In the genomic region with DNA sequence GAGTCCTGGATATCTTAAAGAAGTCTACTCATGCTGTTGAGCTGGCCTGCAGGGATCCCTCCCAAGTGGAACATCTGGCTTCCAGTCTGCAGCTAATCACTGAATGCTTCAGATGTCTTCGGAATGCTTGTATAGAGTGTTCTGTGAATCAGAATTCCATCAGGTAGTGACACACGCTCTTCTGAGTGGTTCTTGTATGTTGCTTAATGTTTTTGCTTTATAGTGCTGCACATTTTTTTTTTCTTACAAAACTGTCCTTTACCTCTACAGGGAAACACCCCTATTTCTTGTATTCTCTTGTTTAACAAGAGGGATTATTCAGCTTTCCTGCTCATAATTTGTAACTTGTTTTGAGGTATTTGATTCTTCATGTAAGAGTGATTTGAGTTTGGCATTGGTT, we compare ENCODE assay signal across 23 mouse cellular contexts. TPM values are rescaled to one million over a fixed set of nuclear protein-coding genes. Genes with fewer than 3 reads are reported as not detected.
DNase-seq lines count a peak whose midpoint lies in the region; ATAC-seq and TF ChIP-seq lines count a peak whose summit lies in the region.
"Had no signal": no experiment of that assay in that cellular context is flagged by ENCODE, and none has a peak within 500 bp of the region (broad histone marks: within the 10 kb centered on the region; RNA-seq: fewer than 3 reads in every experiment).

No protein-coding gene starts in this region.

- H3K27me3 ChIP-seq in liver, postnatal 0 days (ENCODE audit: insufficient read depth, low read length): no peaks in the 10 kb centered on the region
- no peaks in the 10 kb centered on the region for H3K27me3 ChIP-seq in liver, embryonic 12.5 days (replicated peaks)
- no peaks in the 10 kb centered on the region for H3K27me3 ChIP-seq in embryonic facial prominence, embryonic 14.5 days (replicated peaks; ENCODE audit: control insufficient read depth, insufficient read depth, low read length)
- H3K27me3 ChIP-seq: forebrain, embryonic 13.5 days; heart, embryonic 12.5 days; hindbrain, embryonic 12.5 days had no signal

- no peaks in the 10 kb centered on the region for H3K9me3 ChIP-seq in liver, postnatal 0 days (ENCODE audit: low read length)
- H3K9me3 ChIP-seq in liver, embryonic 12.5 days (replicated peaks): no peaks in the 10 kb centered on the region
- H3K9me3 ChIP-seq in embryonic facial prominence, embryonic 14.5 days (ENCODE audit: control insufficient read depth, low read length): 0 out of 2 replicates have a peak, but pooled peaks cover 4% of the 10 kb centered on the region
- H3K9me3 ChIP-seq: forebrain, embryonic 13.5 days; G1E; heart, embryonic 12.5 days; hindbrain, embryonic 12.5 days had no signal

- TF ChIP-seq CTCF in liver, postnatal 0 days (IDR thresholded peaks at IDR 0.05; ENCODE audit: low read depth): no peak
- no peak for TF ChIP-seq CTCF in lung, adult 2 months (IDR thresholded peaks at IDR 0.05; ENCODE audit: insufficient read depth, low read length)

- peaks cover 15% of the 10 kb centered on the region for H3K36me3 ChIP-seq in liver, postnatal 0 days (replicated peaks; ENCODE audit: insufficient read depth, low read length)
- peaks cover 45% of the 10 kb centered on the region for H3K36me3 ChIP-seq in liver, embryonic 12.5 days
- peaks cover 43% of the 10 kb centered on the region for H3K36me3 ChIP-seq in embryonic facial prominence, embryonic 14.5 days (ENCODE audit: control insufficient read depth, insufficient read depth, low read length)

- no peak overlapping the region for H3K4me2 ChIP-seq in liver, postnatal 0 days (ENCODE audit: low read depth, low read length)
- H3K4me2 ChIP-seq in liver, embryonic 12.5 days: no peak overlapping the region
- no peak overlapping the region for H3K4me2 ChIP-seq in embryonic facial prominence, embryonic 14.5 days (ENCODE audit: low read depth, low read length)
- H3K4me2 ChIP-seq: forebrain, embryonic 13.5 days; heart, embryonic 12.5 days; hindbrain, embryonic 12.5 days had no signal

- 82% methylated on average over 2 of the region's 2 CpGs for WGBS in liver, postnatal 0 days (ENCODE audit: insufficient replicate concordance)
- 70% methylated on average over 2 of the region's 2 CpGs for WGBS in liver, embryonic 12.5 days (ENCODE audit: insufficient replicate concordance)
- 49% methylated on average over 2 of the region's 2 CpGs for WGBS in lung, adult 2 months
- WGBS in embryonic facial prominence, embryonic 14.5 days: 53% methylated on average over 2 of the region's 2 CpGs

- TF ChIP-seq EP300 in liver, postnatal 0 days (IDR thresholded peaks at IDR 0.05; ENCODE audit: low read depth): no peak

- 0 out of 2 replicates have a peak overlapping the region, but pooled peaks have one; percentile 18 for H3K27ac ChIP-seq in liver, postnatal 0 days (ENCODE audit: low read depth)
- no peak overlapping the region for H3K27ac ChIP-seq in liver, embryonic 12.5 days
- no peak overlapping the region for H3K27ac ChIP-seq in embryonic facial prominence, embryonic 14.5 days (replicated peaks; ENCODE audit: low read depth, low read length)
- H3K27ac ChIP-seq: forebrain, embryonic 13.5 days; heart, adult 2 months; hindbrain, embryonic 12.5 days had no signal

- H3K9ac ChIP-seq in liver, postnatal 0 days (replicated peaks): no peak overlapping the region
- no peak overlapping the region for H3K9ac ChIP-seq in liver, embryonic 12.5 days
- H3K9ac ChIP-seq in embryonic facial prominence, embryonic 14.5 days (ENCODE audit: low read depth, low read length): no peak overlapping the region
- H3K9ac ChIP-seq: forebrain, embryonic 13.5 days; forebrain, postnatal 0 days; heart, embryonic 12.5 days; hindbrain, embryonic 12.5 days had no signal

- no peak for DNase-seq in liver, postnatal 0 days
- DNase-seq in lung, postnatal 36 days: peak; percentile 27
- no peak for DNase-seq in lung, adult 2 months
- DNase-seq in embryonic facial prominence, embryonic 14.5 days (ENCODE audit: low spot score): peak; percentile 36
- DNase-seq in cerebellum, adult 11 months: no peak
- DNase-seq in kidney, adult 11 months: no peak
- DNase-seq: adrenal gland, postnatal 10 days; B cell, adult 2 months; cerebellum, adult 11-12 months; cerebellum, adult 9-10 months; cerebellum, postnatal 36 days; forebrain, postnatal 0 days; gastrocnemius, postnatal 14 days; heart, adult 2 months; heart, postnatal 36 days had no signal

- no peak overlapping the region for H3K4me3 ChIP-seq in liver, postnatal 0 days (ENCODE audit: low read depth, low read length)
- no peak overlapping the region for H3K4me3 ChIP-seq in liver, embryonic 12.5 days
- no peak overlapping the region for H3K4me3 ChIP-seq in lung, adult 2 months (replicated peaks; ENCODE audit: extremely low read depth, low read depth, low read length)
- H3K4me3 ChIP-seq in embryonic facial prominence, embryonic 14.5 days (ENCODE audit: low read depth, low read length): no peak overlapping the region
- H3K4me3 ChIP-seq: forebrain, embryonic 13.5 days; heart, adult 2 months; heart, embryonic 12.5 days; hindbrain, embryonic 12.5 days had no signal

- no peak for TF ChIP-seq POLR2A in lung, adult 2 months (IDR thresholded peaks at IDR 0.05; ENCODE audit: borderline replicate concordance, extremely low read depth, low read depth, low read length)

- ATAC-seq in liver, postnatal 0 days: no peak
- no peak for ATAC-seq in liver, embryonic 12.5 days
- no peak for ATAC-seq in embryonic facial prominence, embryonic 14.5 days (ENCODE audit: low read depth)
- ATAC-seq: CD4-positive, CD25-positive, alpha-beta regulatory T cell, adult 4 months; forebrain, embryonic 13.5 days; forebrain, postnatal 0 days; hindbrain, embryonic 16.5 days; inflammation-experienced regulatory T-cells, adult 6 months had no signal

- H3K4me1 ChIP-seq in liver, postnatal 0 days (ENCODE audit: insufficient read depth): peaks cover 12% of the 10 kb centered on the region; the same call in 1 of the 2 replicates
- H3K4me1 ChIP-seq in liver, embryonic 12.5 days: peaks cover 12% of the 10 kb centered on the region; the same call in 1 of the 2 replicates
- H3K4me1 ChIP-seq in lung, adult 2 months (ENCODE audit: control insufficient read depth, insufficient read depth, low read length): peaks cover 3% of the 10 kb centered on the region
- peaks cover 13% of the 10 kb centered on the region; the same call in 1 of the 2 replicates for H3K4me1 ChIP-seq in embryonic facial prominence, embryonic 14.5 days (ENCODE audit: control insufficient read depth, insufficient read depth, low read length)
- H3K4me1 ChIP-seq: hindbrain, embryonic 12.5 days had no signal

RNA-seq across cellular contexts. Expression of a gene that starts 23.4 kb away (rescaled TPM):
- polyA plus RNA-seq in liver, postnatal 0 days (2015; fragmentation: Nextera tagmentation; extraction: Ambion mirVana): 77.7 and 83.3 TPM in 2 replicates
- polyA plus RNA-seq in liver, embryonic 12.5 days (2016; fragmentation: Nextera tagmentation; extraction: Ambion mirVana): 110 and 114 TPM in 2 replicates
- polyA plus RNA-seq in lung, adult 2 months (2012; rRNA removed): 116 and 131 TPM in 2 replicates
- polyA plus RNA-seq in embryonic facial prominence, embryonic 14.5 days (2014; fragmentation: Nextera tagmentation; extraction: Ambion mirVana): 261 and 303 TPM in 2 replicates

Comparison
In these comparisons a context has a peak if more than half of its experiments do, and no peak if none do; other contexts are left out.
1. DNase-seq: peak in lung, postnatal 36 days (single experiment) and embryonic facial prominence, embryonic 14.5 days (single experiment); none in liver, postnatal 0 days (single experiment), lung, adult 2 months (single experiment), cerebellum, adult 11 months (single experiment) and kidney, adult 11 months (single experiment).